Mouse (Mus musculus) bone marrow, adult 2 months (tissue): ENCODE results near the gene Commd2. TPM values are rescaled to one million over a fixed set of nuclear protein-coding genes. Genes with fewer than 3 reads are reported as not detected.

Source experiments
- H3K27ac ChIP-seq: fragments of 200-500 bp; 2 replicates; pipeline ENCODE4 v1.5.1; 2012; ENCODE audit warnings: low read depth, mild to moderate bottlenecking, control low read depth, inconsistent platforms, low read length; ENCODE audit not compliant: control insufficient read depth, poor library complexity, insufficient read depth
- H3K4me1 ChIP-seq: fragments of 200-500 bp; 2 replicates; pipeline ENCODE4 v1.6.1; 2011; ENCODE audit warnings: low read length; ENCODE audit not compliant: control insufficient read depth, insufficient read depth
- H3K4me3 ChIP-seq: fragments of 200-500 bp; replicated peaks from 2 replicates; pipeline ENCODE3; 2011; ENCODE audit warnings: mild to moderate bottlenecking, low read depth, low read length, control low read depth; ENCODE audit not compliant: control insufficient read depth
- CTCF ChIP-seq: fragments of 200-500 bp; IDR thresholded peaks from 2 replicates; pipeline ENCODE4 v1.5.1; 2011; ENCODE audit warnings: low read length, control low read depth; ENCODE audit not compliant: control insufficient read depth, insufficient read depth
- POLR2A ChIP-seq: fragments of 200-500 bp; IDR thresholded peaks from 2 replicates; pipeline ENCODE4 v1.6.1; 2011; ENCODE audit warnings: low read depth, mild to moderate bottlenecking, control low read depth, low read length, borderline replicate concordance; ENCODE audit not compliant: control insufficient read depth
- WGBS: fragments of 180-500 bp; shearing (Covaris S2); methylation state at CpG from one replicate; pipeline ENCODE4 v1.1.7; 2018; 5-methylcytosine and 5-hydroxymethylcytosine counted together
- polyA plus RNA-seq: library from polyadenylated mRNA; stranded (reverse); fragments of >200 nt; gene quantifications from 2 replicates; pipeline ENCODE4 v1.2.4, GENCODE M21; 2011; ENCODE audit warnings: low replicate concordance; ENCODE audit not compliant: missing spikeins, insufficient read depth, insufficient read length

Commd2 gene
- polyA plus RNA-seq, 1 experiment = 21.8 TPM

- Histone ChIP-seq H3K4me1 (no peaks in the 10 kb centered on the region), H3K4me3 (no peak overlapping the region), H3K27ac (no peak overlapping the region)
- 23% methylated on average over 14 of the region's 14 CpGs for WGBS
- TF ChIP-seq CTCF (peak; percentile 19; the same call in 1 of the 2 replicates), POLR2A (no peak)
These were observed 15.7 kb upstream of the Commd2 start for GRCm38 (mm10) chr3:57667054-57667723.

- WGBS = 77% methylated on average over 5 of the region's 5 CpGs
These were observed 14.4 kb upstream of the Commd2 start for GRCm38 (mm10) chr3:57665880-57666279.

GRCm38 (mm10) chr3:57664682-57665081 lies 13.2 kb upstream of the Commd2 start:
- TF ChIP-seq POLR2A = no peak
- TF ChIP-seq CTCF = no peak
- no peak overlapping the region for H3K4me3 ChIP-seq
- 80% methylated on average over 10 of the region's 10 CpGs for WGBS
- H3K27ac ChIP-seq = no peak overlapping the region
- no peaks in the 10 kb centered on the region for H3K4me1 ChIP-seq

More at GRCm38 (mm10) chr3:57665880-57666279, 14.4 kb upstream of the Commd2 start:
- no peak overlapping the region for H3K4me3 ChIP-seq
- H3K27ac ChIP-seq = no peak overlapping the region
- TF ChIP-seq CTCF (no peak), POLR2A (no peak)
- H3K4me1 ChIP-seq = no peaks in the 10 kb centered on the region

GRCm38 (mm10) chr3:57663731-57664130 lies 12.2 kb upstream of the Commd2 start:
- Histone ChIP-seq H3K4me1 (no peaks in the 10 kb centered on the region), H3K4me3 (no peak overlapping the region), H3K27ac (no peak overlapping the region)
- 12% methylated on average over 6 of the region's 6 CpGs for WGBS
- TF ChIP-seq CTCF (no peak), POLR2A (no peak)

GRCm38 (mm10) chr3:57658608-57659007 lies 7.1 kb upstream of the Commd2 start:
- H3K4me1 ChIP-seq = no peaks in the 10 kb centered on the region
- TF ChIP-seq CTCF (no peak), POLR2A (no peak)
- WGBS = 55% methylated on average over 6 of the region's 6 CpGs
- H3K27ac ChIP-seq = no peak overlapping the region
- no peak overlapping the region for H3K4me3 ChIP-seq

- no peaks in the 10 kb centered on the region; the same call in 1 of the 2 replicates for H3K4me1 ChIP-seq
- 75% methylated on average over 3 of the region's 3 CpGs for WGBS
- H3K4me3 ChIP-seq = no peak overlapping the region
- H3K27ac ChIP-seq = no peak overlapping the region
- TF ChIP-seq POLR2A = no peak
- TF ChIP-seq CTCF = no peak
These were observed 2.1 kb upstream of the Commd2 start for GRCm38 (mm10) chr3:57653646-57654045.

- Histone ChIP-seq H3K4me1 (no peaks in the 10 kb centered on the region; the same call in 1 of the 2 replicates), H3K4me3 (no peak overlapping the region), H3K27ac (no peak overlapping the region)
- WGBS = 81% methylated on average over 3 of the region's 3 CpGs
- TF ChIP-seq POLR2A = no peak
- TF ChIP-seq CTCF = no peak
These were observed 970 bp upstream of the Commd2 start for GRCm38 (mm10) chr3:57652485-57652884.

- no peaks in the 10 kb centered on the region; the same call in 1 of the 2 replicates for H3K4me1 ChIP-seq
- WGBS = 57% methylated on average over 3 of the region's 3 CpGs
- peak overlapping the region; percentile 90 for H3K4me3 ChIP-seq
- TF ChIP-seq POLR2A (no peak), CTCF (no peak)
- H3K27ac ChIP-seq = no peak overlapping the region; the same call in 1 of the 2 replicates
These were observed 347 bp upstream of the Commd2 start for GRCm38 (mm10) chr3:57651865-57652259.

- no peak for TF ChIP-seq POLR2A
- no peak for TF ChIP-seq CTCF
- Histone ChIP-seq H3K4me1 (no peaks in the 10 kb centered on the region), H3K4me3 (no peak overlapping the region), H3K27ac (no peak overlapping the region)
- 92% methylated on average over 6 of the region's 6 CpGs for WGBS
These were observed 8.3 kb downstream of the Commd2 start for GRCm38 (mm10) chr3:57643191-57643590.

- no peaks in the 10 kb centered on the region for H3K4me1 ChIP-seq
- no peak overlapping the region for H3K27ac ChIP-seq
- TF ChIP-seq POLR2A (no peak), CTCF (no peak)
- WGBS = 80% methylated on average over 6 of the region's 6 CpGs
- no peak overlapping the region for H3K4me3 ChIP-seq
These were observed 13.9 kb downstream of the Commd2 start for GRCm38 (mm10) chr3:57637596-57637995.
